Mouse (Mus musculus): ENCODE results near the gene Ocrl. TPM values are rescaled to one million over a fixed set of nuclear protein-coding genes. Genes with fewer than 3 reads are reported as not detected.

Gene Ocrl
- polyA plus RNA-seq, 1 experiment from 2014 or later, result 35.3 TPM

GRCm38 (mm10) chrX:47913543-47913938 lies 1.4 kb downstream of the Ocrl start:
- WGBS, result 64% methylated on average over 7 of the region's 7 CpGs

GRCm38 (mm10) chrX:47916831-47917230 lies 4.6 kb downstream of the Ocrl start:
- Histone ChIP-seq H3K27ac (ENCODE audit: low read length) (no peak overlapping the region), H3K9ac (ENCODE audit: low read depth, low read length) (no peak overlapping the region), H3K36me3 (ENCODE audit: control insufficient read depth, insufficient read depth, low read length) (no peaks in the 10 kb centered on the region), H3K27me3 (ENCODE audit: control insufficient read depth, insufficient read depth, low read depth, low read length) (no peaks in the 10 kb centered on the region), H3K9me3 (replicated peaks; ENCODE audit: control insufficient read depth, low read length, poor library complexity, severe bottlenecking) (no peaks in the 10 kb centered on the region), H3K4me3 (ENCODE audit: low read depth, low read length) (no peak overlapping the region), H3K4me2 (ENCODE audit: low read length) (no peak overlapping the region), H3K4me1 (ENCODE audit: control insufficient read depth, insufficient read depth, low read length) (0 out of 2 replicates have a peak, but pooled peaks cover 8% of the 10 kb centered on the region)
- 81% methylated on average over 1 of the region's 1 CpGs for WGBS
- ATAC-seq, result no peak

More at GRCm38 (mm10) chrX:47913543-47913938, 1.4 kb downstream of the Ocrl start:
- ATAC-seq, result no peak
- 0 out of 2 replicates have a peak, but pooled peaks cover 8% of the 10 kb centered on the region for H3K4me1 ChIP-seq (ENCODE audit: control insufficient read depth, insufficient read depth, low read length)
- H3K9me3 ChIP-seq (replicated peaks; ENCODE audit: control insufficient read depth, low read length, poor library complexity, severe bottlenecking), result no peaks in the 10 kb centered on the region
- H3K9ac ChIP-seq (ENCODE audit: low read depth, low read length), result no peak overlapping the region
- no peak overlapping the region for H3K4me3 ChIP-seq (ENCODE audit: low read depth, low read length)
- H3K27me3 ChIP-seq (ENCODE audit: control insufficient read depth, insufficient read depth, low read depth, low read length), result no peaks in the 10 kb centered on the region
- peak overlapping the region; percentile 63 for H3K4me2 ChIP-seq (ENCODE audit: low read length)
- no peaks in the 10 kb centered on the region for H3K36me3 ChIP-seq (ENCODE audit: control insufficient read depth, insufficient read depth, low read length)
- no peak overlapping the region for H3K27ac ChIP-seq (ENCODE audit: low read length)

- Histone ChIP-seq H3K27ac (ENCODE audit: low read length) (no peak overlapping the region), H3K9me3 (replicated peaks; ENCODE audit: control insufficient read depth, low read length, poor library complexity, severe bottlenecking) (no peaks in the 10 kb centered on the region), H3K4me1 (ENCODE audit: control insufficient read depth, insufficient read depth, low read length) (no peaks in the 10 kb centered on the region), H3K36me3 (ENCODE audit: control insufficient read depth, insufficient read depth, low read length) (no peaks in the 10 kb centered on the region), H3K4me2 (ENCODE audit: low read length) (no peak overlapping the region), H3K4me3 (ENCODE audit: low read depth, low read length) (no peak overlapping the region), H3K27me3 (ENCODE audit: control insufficient read depth, insufficient read depth, low read depth, low read length) (no peaks in the 10 kb centered on the region), H3K9ac (ENCODE audit: low read depth, low read length) (no peak overlapping the region)
- no peak for ATAC-seq
- WGBS, result 90% methylated on average over 5 of the region's 5 CpGs
Observed at GRCm38 (mm10) chrX:47920541-47920940, 8.4 kb downstream of the Ocrl start.

GRCm38 (mm10) chrX:47927981-47928380 lies 15.8 kb downstream of the Ocrl start:
- H3K4me1 ChIP-seq (ENCODE audit: control insufficient read depth, insufficient read depth, low read length), result no peaks in the 10 kb centered on the region
- no peak for ATAC-seq
- WGBS, result 69% methylated on average over 3 of the region's 3 CpGs

GRCm38 (mm10) chrX:47930449-47930848 lies 18.3 kb downstream of the Ocrl start:
- H3K4me1 ChIP-seq (ENCODE audit: control insufficient read depth, insufficient read depth, low read length), result no peaks in the 10 kb centered on the region
- H3K36me3 ChIP-seq (ENCODE audit: control insufficient read depth, insufficient read depth, low read length), result peaks cover 3% of the 10 kb centered on the region; the same call in 1 of the 2 replicates
- no peak overlapping the region for H3K9ac ChIP-seq (ENCODE audit: low read depth, low read length)
- H3K4me3 ChIP-seq (ENCODE audit: low read depth, low read length), result no peak overlapping the region
- WGBS, result 75% methylated on average over 3 of the region's 3 CpGs
- H3K4me2 ChIP-seq (ENCODE audit: low read length), result no peak overlapping the region
- no peaks in the 10 kb centered on the region for H3K27me3 ChIP-seq (ENCODE audit: control insufficient read depth, insufficient read depth, low read depth, low read length)
- H3K9me3 ChIP-seq (replicated peaks; ENCODE audit: control insufficient read depth, low read length, poor library complexity, severe bottlenecking), result no peaks in the 10 kb centered on the region
- no peak overlapping the region for H3K27ac ChIP-seq (ENCODE audit: low read length)
- no peak for ATAC-seq

More at GRCm38 (mm10) chrX:47927981-47928380, 15.8 kb downstream of the Ocrl start:
- no peak overlapping the region for H3K4me2 ChIP-seq (ENCODE audit: low read length)
- H3K27me3 ChIP-seq (ENCODE audit: control insufficient read depth, insufficient read depth, low read depth, low read length), result no peaks in the 10 kb centered on the region
- H3K36me3 ChIP-seq (ENCODE audit: control insufficient read depth, insufficient read depth, low read length), result peaks cover 3% of the 10 kb centered on the region; the same call in 1 of the 2 replicates
- H3K27ac ChIP-seq (ENCODE audit: low read length), result no peak overlapping the region
- no peak overlapping the region for H3K9ac ChIP-seq (ENCODE audit: low read depth, low read length)
- H3K4me3 ChIP-seq (ENCODE audit: low read depth, low read length), result no peak overlapping the region
- H3K9me3 ChIP-seq (replicated peaks; ENCODE audit: control insufficient read depth, low read length, poor library complexity, severe bottlenecking), result no peaks in the 10 kb centered on the region

- Histone ChIP-seq H3K4me1 (ENCODE audit: control insufficient read depth, insufficient read depth, low read length) (no peaks in the 10 kb centered on the region), H3K9ac (ENCODE audit: low read depth, low read length) (no peak overlapping the region), H3K4me2 (ENCODE audit: low read length) (no peak overlapping the region), H3K4me3 (ENCODE audit: low read depth, low read length) (no peak overlapping the region), H3K36me3 (ENCODE audit: control insufficient read depth, insufficient read depth, low read length) (peaks cover 3% of the 10 kb centered on the region; the same call in 1 of the 2 replicates), H3K27me3 (ENCODE audit: control insufficient read depth, insufficient read depth, low read depth, low read length) (no peaks in the 10 kb centered on the region), H3K9me3 (replicated peaks; ENCODE audit: control insufficient read depth, low read length, poor library complexity, severe bottlenecking) (no peaks in the 10 kb centered on the region), H3K27ac (ENCODE audit: low read length) (no peak overlapping the region)
- WGBS, result 89% methylated on average over 11 of the region's 11 CpGs
- no peak for ATAC-seq
Observed at GRCm38 (mm10) chrX:47934352-47934751, 22.2 kb downstream of the Ocrl start.

- Histone ChIP-seq H3K9me3 (replicated peaks; ENCODE audit: control insufficient read depth, low read length, poor library complexity, severe bottlenecking) (no peaks in the 10 kb centered on the region), H3K36me3 (ENCODE audit: control insufficient read depth, insufficient read depth, low read length) (no peaks in the 10 kb centered on the region), H3K4me3 (ENCODE audit: low read depth, low read length) (no peak overlapping the region), H3K4me1 (ENCODE audit: control insufficient read depth, insufficient read depth, low read length) (no peaks in the 10 kb centered on the region), H3K27ac (ENCODE audit: low read length) (no peak overlapping the region), H3K9ac (ENCODE audit: low read depth, low read length) (no peak overlapping the region), H3K27me3 (ENCODE audit: control insufficient read depth, insufficient read depth, low read depth, low read length) (no peaks in the 10 kb centered on the region), H3K4me2 (ENCODE audit: low read length) (no peak overlapping the region)
- WGBS, result 41% methylated on average over 5 of the region's 5 CpGs
- ATAC-seq, result no peak
Observed at GRCm38 (mm10) chrX:47936885-47937284, 24.7 kb downstream of the Ocrl start.

- Histone ChIP-seq H3K36me3 (ENCODE audit: control insufficient read depth, insufficient read depth, low read length) (no peaks in the 10 kb centered on the region), H3K4me2 (ENCODE audit: low read length) (no peak overlapping the region), H3K4me3 (ENCODE audit: low read depth, low read length) (no peak overlapping the region), H3K9ac (ENCODE audit: low read depth, low read length) (no peak overlapping the region), H3K4me1 (ENCODE audit: control insufficient read depth, insufficient read depth, low read length) (no peaks in the 10 kb centered on the region), H3K27ac (ENCODE audit: low read length) (no peak overlapping the region), H3K9me3 (replicated peaks; ENCODE audit: control insufficient read depth, low read length, poor library complexity, severe bottlenecking) (no peaks in the 10 kb centered on the region), H3K27me3 (ENCODE audit: control insufficient read depth, insufficient read depth, low read depth, low read length) (no peaks in the 10 kb centered on the region)
- WGBS, result 21% methylated on average over 2 of the region's 2 CpGs
- 0 out of 2 replicates have a peak, but pooled peaks have one; percentile 54 for ATAC-seq
Observed at GRCm38 (mm10) chrX:47937740-47938139, 25.6 kb downstream of the Ocrl start.

GRCm38 (mm10) chrX:47949729-47950128 lies 37.5 kb downstream of the Ocrl start:
- Histone ChIP-seq H3K27me3 (ENCODE audit: control insufficient read depth, insufficient read depth, low read depth, low read length) (no peaks in the 10 kb centered on the region), H3K9me3 (replicated peaks; ENCODE audit: control insufficient read depth, low read length, poor library complexity, severe bottlenecking) (no peaks in the 10 kb centered on the region), H3K4me3 (ENCODE audit: low read depth, low read length) (no peak overlapping the region), H3K9ac (ENCODE audit: low read depth, low read length) (no peak overlapping the region), H3K4me1 (ENCODE audit: control insufficient read depth, insufficient read depth, low read length) (peaks cover 3% of the 10 kb centered on the region; the same call in 1 of the 2 replicates), H3K4me2 (ENCODE audit: low read length) (no peak overlapping the region), H3K27ac (ENCODE audit: low read length) (peak overlapping the region; percentile 54), H3K36me3 (ENCODE audit: control insufficient read depth, insufficient read depth, low read length) (no peaks in the 10 kb centered on the region; the same call in 1 of the 2 replicates)
- 36% methylated on average over 3 of the region's 3 CpGs for WGBS
- peak; percentile 88 for ATAC-seq
